Mouse (Mus musculus) MEL (cell line): ENCODE measurements at regions not wholly inside any gene's neighbourhood (a gene's known extent, or its start where the extent isn't known, plus 50 kb on each side); places are given as distances from the start of the nearest gene placed in this dataset.
A peak's percentile ranks its signal among the peaks of the same experiment; 100 is the strongest.
"Not testable (repeated sequence)": the region's sequence is repeated elsewhere in the genome, so short reads cannot be mapped to it uniquely, and the experiment has no call there.

Experiments
- CTCF ChIP-seq, 3 experiments: IDR thresholded peaks in 2 of 3; conservative IDR thresholded peaks in 1 of 3; 2 replicates each; pipeline ENCODE4 v1.5.1; 2011 to 2012; ENCODE audit warnings: low read length in 3 of 3, low read depth in 2 of 3, mild to moderate bottlenecking in 2 of 3, improper control_type of control experiment in 1 of 3, inconsistent platforms in 1 of 3, mixed read lengths in 1 of 3, moderate library complexity in 1 of 3; ENCODE audit not compliant: control insufficient read depth in 1 of 3, insufficient read depth in 1 of 3, poor library complexity in 1 of 3, severe bottlenecking in 1 of 3
- EP300 ChIP-seq, 2 experiments: IDR thresholded peaks; 2 replicates each; pipeline ENCODE4 v1.6.1; 2011; ENCODE audit warnings: improper control_type of control experiment in 2 of 2, low read length in 2 of 2, low read depth in 1 of 2, mild to moderate bottlenecking in 1 of 2
- GATA1 ChIP-seq: IDR thresholded peaks from 2 replicates; pipeline ENCODE4 v1.6.1; 2011; ENCODE audit warnings: low read depth, low read length, improper control_type of control experiment
- KAT2A ChIP-seq: conservative IDR thresholded peaks from 2 replicates; pipeline ENCODE4 v1.6.1; 2012; ENCODE audit warnings: low read depth, low read length, improper control_type of control experiment, inconsistent platforms
- POLR2A ChIP-seq, 2 experiments: IDR thresholded peaks; 2 replicates each; pipeline ENCODE4 v1.6.1; 2011 to 2012; ENCODE audit warnings: low read length in 2 of 2, mild to moderate bottlenecking in 2 of 2, control low read depth in 1 of 2, improper control_type of control experiment in 1 of 2, low read depth in 1 of 2, moderate library complexity in 1 of 2; ENCODE audit not compliant: control insufficient read depth in 1 of 2, insufficient read depth in 1 of 2, poor library complexity in 1 of 2
- POLR2AphosphoS2 ChIP-seq: IDR thresholded peaks from 2 replicates; pipeline ENCODE4 v1.6.1; 2011; ENCODE audit warnings: low read length, improper control_type of control experiment
- TAL1 ChIP-seq: IDR thresholded peaks from 2 replicates; pipeline ENCODE4 v1.6.1; 2012; ENCODE audit warnings: mild to moderate bottlenecking, inconsistent platforms, low read length, moderate library complexity, mixed read lengths
- TCF12 ChIP-seq: IDR thresholded peaks from 2 replicates; pipeline ENCODE4 v1.6.1; 2014; ENCODE audit warnings: low read depth, mild to moderate bottlenecking, inconsistent platforms, low read length, improper control_type of control experiment, moderate library complexity
- UBTF ChIP-seq: IDR thresholded peaks from 2 replicates; pipeline ENCODE4 v1.6.1; 2012; ENCODE audit warnings: low read depth, mild to moderate bottlenecking, inconsistent platforms, low read length, improper control_type of control experiment, moderate library complexity, borderline replicate concordance; ENCODE audit not compliant: insufficient read depth
- USF2 ChIP-seq, 2 experiments: IDR thresholded peaks; 2 replicates each; pipeline ENCODE4 v1.6.1; 2011 to 2012; ENCODE audit warnings: improper control_type of control experiment in 2 of 2, low read length in 2 of 2, borderline replicate concordance in 1 of 2, inconsistent platforms in 1 of 2, low read depth in 1 of 2, mild to moderate bottlenecking in 1 of 2; ENCODE audit not compliant: insufficient read depth in 1 of 2

GRCm38 (mm10) chr14:53792432-53792831 lies 461.5 kb downstream of the Dad1 start:
- TF ChIP-seq CTCF (IDR thresholded peaks at IDR 0.05 in 2 of 3, conservative IDR thresholded peaks at IDR 0.05 in 1 of 3; ENCODE audit: control insufficient read depth in 1 of 3, insufficient read depth in 1 of 3, low read depth in 2 of 3, low read length in 3 of 3, poor library complexity in 1 of 3, severe bottlenecking in 1 of 3); POLR2A (IDR thresholded peaks at IDR 0.05; ENCODE audit: control insufficient read depth in 1 of 2, insufficient read depth in 1 of 2, low read depth in 1 of 2, low read length in 2 of 2, poor library complexity in 1 of 2); TCF12; KAT2A; USF2 (IDR thresholded peaks at IDR 0.05; ENCODE audit: borderline replicate concordance in 1 of 2, insufficient read depth in 1 of 2, low read depth in 1 of 2, low read length in 2 of 2); POLR2AphosphoS2; UBTF: not testable (repeated sequence)
- TF ChIP-seq EP300 (IDR thresholded peaks at IDR 0.05; ENCODE audit: low read depth in 1 of 2, low read length in 2 of 2) (peak in 1 of 2 experiments; percentile 56; a peak in 1 of 4 replicates), TAL1 (peak; percentile 44), GATA1 (peak; percentile 31; the same call in 1 of the 2 replicates)
